Mouse (Mus musculus) lung, adult 2 months (tissue): Measurements from ENCODE around the gene Edem3.

ENCODE experiments used
- CTCF ChIP-seq: fragments of 200-500 bp; IDR thresholded peaks from 2 replicates; pipeline ENCODE4 v1.5.1; 2011; ENCODE audit warnings: mild to moderate bottlenecking, low read length, control low read depth; ENCODE audit not compliant: insufficient read depth
- POLR2A ChIP-seq: fragments of 200-500 bp; IDR thresholded peaks from 2 replicates; pipeline ENCODE4 v1.6.1; 2011; ENCODE audit warnings: low read depth, mild to moderate bottlenecking, control low read depth, low read length, borderline replicate concordance; ENCODE audit errors: extremely low read depth

DNA sequence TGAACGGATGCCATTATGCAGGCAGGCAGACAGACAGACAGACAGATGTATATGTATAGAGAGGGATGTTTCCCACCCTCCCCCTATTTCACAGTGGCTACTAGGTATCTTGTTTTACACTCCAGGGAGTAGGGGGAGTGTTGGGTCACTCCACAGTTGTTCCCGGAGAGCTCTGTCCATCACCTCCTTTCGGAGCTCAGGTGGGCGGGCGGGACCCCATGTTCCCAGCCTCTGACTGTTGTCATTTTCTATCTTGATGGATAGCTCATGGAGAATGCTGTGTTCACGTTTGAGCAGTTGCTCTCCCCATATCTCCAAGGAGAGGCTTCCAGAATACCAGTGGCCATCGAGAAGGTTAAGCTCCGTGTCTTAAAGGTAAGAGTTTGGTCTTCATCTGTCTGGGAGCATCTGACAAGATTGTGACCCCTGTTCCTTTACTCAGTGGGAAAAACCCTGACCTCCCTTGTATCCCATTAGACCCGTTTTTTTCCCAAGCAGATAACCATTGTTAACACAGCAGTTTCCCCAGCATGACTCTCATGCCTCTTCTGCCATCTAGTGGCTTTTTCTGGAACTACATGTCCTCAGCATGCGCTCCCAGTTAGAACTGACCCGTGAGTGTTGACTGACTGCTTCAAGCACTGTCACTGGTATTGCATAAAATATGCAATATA, 49.3 kb upstream of the Edem3 start:
- TF ChIP-seq POLR2A (no peak), CTCF (peak; percentile 74)
